Mouse (Mus musculus): ENCODE measurements around the gene Ndufs1. TPM values are rescaled to one million over a fixed set of nuclear protein-coding genes. Genes with fewer than 3 reads are reported as not detected.
"Not testable (repeated sequence)": the region's sequence is repeated elsewhere in the genome, so short reads cannot be mapped to it uniquely, and the experiment has no call there.

The Ndufs1 gene
- polyA plus RNA-seq, 1 experiment: 58.8 TPM

- Histone ChIP-seq H3K79me2 (ENCODE audit: control insufficient read depth, insufficient read depth) (no peaks in the 10 kb centered on the region), H3ac (ENCODE audit: control insufficient read depth, insufficient read length) (no peak overlapping the region), H3K27me3 (ENCODE audit: control insufficient read depth, insufficient read depth, insufficient read length) (no peaks in the 10 kb centered on the region), H3K36me3 (ENCODE audit: control insufficient read depth, insufficient read depth) (no peaks in the 10 kb centered on the region), H3K4me2 (ENCODE audit: low read depth) (peak overlapping the region; percentile 45), H3K4me3 (no peak overlapping the region)
- TF ChIP-seq MYOG (IDR thresholded peaks at IDR 0.05; ENCODE audit: control insufficient read depth in 1 of 3, insufficient read depth in 1 of 3, insufficient read length in 2 of 3, low read depth in 2 of 3) (peak in 1 of 3 experiments; percentile 23), MYOD1 (IDR thresholded peaks at IDR 0.05; ENCODE audit: control insufficient read depth in 1 of 3, insufficient read length in 2 of 3, low read depth in 2 of 3) (peak; percentile 71 to 86 (median 86)), POLR2AphosphoS2 (IDR thresholded peaks at IDR 0.05; ENCODE audit: insufficient read length, low read depth) (no peak), TCF12 (IDR thresholded peaks at IDR 0.05; ENCODE audit: insufficient read depth, poor library complexity, severe bottlenecking) (peak; percentile 62)
Measured at GRCm38 (mm10) chr1:63199387-63199786, 22.8 kb upstream of the Ndufs1 start.

- no peaks in the 10 kb centered on the region for H3K36me3 ChIP-seq (ENCODE audit: control insufficient read depth, insufficient read depth)
- H3K27me3 ChIP-seq (ENCODE audit: control insufficient read depth, insufficient read depth, insufficient read length): no peaks in the 10 kb centered on the region
- H3ac ChIP-seq (ENCODE audit: control insufficient read depth, insufficient read length): no peak overlapping the region
- H3K4me3 ChIP-seq: no peak overlapping the region
- TF ChIP-seq TCF3 (IDR thresholded peaks at IDR 0.05; ENCODE audit: insufficient read length, low read depth) (no peak), SRF (IDR thresholded peaks at IDR 0.05; ENCODE audit: control insufficient read depth, insufficient read length, low read depth) (no peak), POLR2A (IDR thresholded peaks at IDR 0.05; ENCODE audit: insufficient read length, low read depth) (no peak), E2F4 (IDR thresholded peaks at IDR 0.05; ENCODE audit: insufficient read depth) (no peak), MAX (IDR thresholded peaks at IDR 0.05; ENCODE audit: low read depth) (no peak), MYOD1 (IDR thresholded peaks at IDR 0.05; ENCODE audit: control insufficient read depth in 1 of 3, insufficient read length in 2 of 3, low read depth in 2 of 3) (no peak), MYOG (IDR thresholded peaks at IDR 0.05; ENCODE audit: control insufficient read depth in 1 of 3, insufficient read depth in 1 of 3, insufficient read length in 2 of 3, low read depth in 2 of 3) (no peak), CEBPB (IDR thresholded peaks at IDR 0.05; ENCODE audit: insufficient read depth, poor library complexity, severe bottlenecking) (no peak), TCF12 (IDR thresholded peaks at IDR 0.05; ENCODE audit: insufficient read depth, poor library complexity, severe bottlenecking) (no peak), POLR2AphosphoS2 (IDR thresholded peaks at IDR 0.05; ENCODE audit: insufficient read length, low read depth) (no peak), REST (IDR thresholded peaks at IDR 0.05; ENCODE audit: insufficient read depth, insufficient read length) (no peak), USF1 (IDR thresholded peaks at IDR 0.05; ENCODE audit: low read depth) (no peak)
- no peaks in the 10 kb centered on the region for H3K79me2 ChIP-seq (ENCODE audit: control insufficient read depth, insufficient read depth)
- no peak overlapping the region for H3K4me2 ChIP-seq (ENCODE audit: low read depth)
Measured at GRCm38 (mm10) chr1:63195848-63196512, 19.3 kb upstream of the Ndufs1 start.

- no peaks in the 10 kb centered on the region for H3K36me3 ChIP-seq (ENCODE audit: control insufficient read depth, insufficient read depth)
- no peak overlapping the region for H3ac ChIP-seq (ENCODE audit: control insufficient read depth, insufficient read length)
- H3K4me2 ChIP-seq (ENCODE audit: low read depth): no peak overlapping the region
- no peak overlapping the region for H3K4me3 ChIP-seq
- no peaks in the 10 kb centered on the region for H3K27me3 ChIP-seq (ENCODE audit: control insufficient read depth, insufficient read depth, insufficient read length)
- no peaks in the 10 kb centered on the region for H3K79me2 ChIP-seq (ENCODE audit: control insufficient read depth, insufficient read depth)
- no peak for TF ChIP-seq SRF (IDR thresholded peaks at IDR 0.05; ENCODE audit: control insufficient read depth, insufficient read length, low read depth)
Measured at GRCm38 (mm10) chr1:63192306-63193065, 15.9 kb upstream of the Ndufs1 start.

GRCm38 (mm10) chr1:63190851-63191250 is 14.2 kb upstream of the Ndufs1 start:
- H3K4me3 ChIP-seq: no peak overlapping the region
- TF ChIP-seq CEBPB (IDR thresholded peaks at IDR 0.05; ENCODE audit: insufficient read depth, poor library complexity, severe bottlenecking) (no peak), POLR2A (IDR thresholded peaks at IDR 0.05; ENCODE audit: insufficient read length, low read depth) (no peak), E2F4 (IDR thresholded peaks at IDR 0.05; ENCODE audit: insufficient read depth) (no peak), MYOG (IDR thresholded peaks at IDR 0.05; ENCODE audit: control insufficient read depth in 1 of 3, insufficient read depth in 1 of 3, insufficient read length in 2 of 3, low read depth in 2 of 3) (peak in 2 of 3 experiments; percentile 48 to 81), POLR2AphosphoS2 (IDR thresholded peaks at IDR 0.05; ENCODE audit: insufficient read length, low read depth) (no peak), TCF12 (IDR thresholded peaks at IDR 0.05; ENCODE audit: insufficient read depth, poor library complexity, severe bottlenecking) (peak; percentile 43), USF1 (IDR thresholded peaks at IDR 0.05; ENCODE audit: low read depth) (no peak), MYOD1 (IDR thresholded peaks at IDR 0.05; ENCODE audit: control insufficient read depth in 1 of 3, insufficient read length in 2 of 3, low read depth in 2 of 3) (peak in 2 of 3 experiments; percentile 24 to 44)
- no peaks in the 10 kb centered on the region for H3K36me3 ChIP-seq (ENCODE audit: control insufficient read depth, insufficient read depth)
- H3K27me3 ChIP-seq (ENCODE audit: control insufficient read depth, insufficient read depth, insufficient read length): no peaks in the 10 kb centered on the region
- no peaks in the 10 kb centered on the region for H3K79me2 ChIP-seq (ENCODE audit: control insufficient read depth, insufficient read depth)
- H3K4me2 ChIP-seq (ENCODE audit: low read depth): peak overlapping the region; percentile 3
- no peak overlapping the region for H3ac ChIP-seq (ENCODE audit: control insufficient read depth, insufficient read length)

GRCm38 (mm10) chr1:63188536-63188935 is 11.9 kb upstream of the Ndufs1 start:
- Histone ChIP-seq H3K27me3 (ENCODE audit: control insufficient read depth, insufficient read depth, insufficient read length) (no peaks in the 10 kb centered on the region), H3K79me2 (ENCODE audit: control insufficient read depth, insufficient read depth) (no peaks in the 10 kb centered on the region), H3K36me3 (ENCODE audit: control insufficient read depth, insufficient read depth) (no peaks in the 10 kb centered on the region), H3K4me2 (ENCODE audit: low read depth) (no peak overlapping the region), H3ac (ENCODE audit: control insufficient read depth, insufficient read length) (no peak overlapping the region), H3K4me3 (no peak overlapping the region)
- TF ChIP-seq USF1 (IDR thresholded peaks at IDR 0.05; ENCODE audit: low read depth) (no peak), POLR2A (IDR thresholded peaks at IDR 0.05; ENCODE audit: insufficient read length, low read depth) (no peak), MYOD1 (IDR thresholded peaks at IDR 0.05; ENCODE audit: control insufficient read depth in 1 of 3, insufficient read length in 2 of 3, low read depth in 2 of 3) (no peak), REST (IDR thresholded peaks at IDR 0.05; ENCODE audit: insufficient read depth, insufficient read length) (no peak), SRF (IDR thresholded peaks at IDR 0.05; ENCODE audit: control insufficient read depth, insufficient read length, low read depth) (no peak), CEBPB (IDR thresholded peaks at IDR 0.05; ENCODE audit: insufficient read depth, poor library complexity, severe bottlenecking) (no peak), MAX (IDR thresholded peaks at IDR 0.05; ENCODE audit: low read depth) (no peak), TCF12 (IDR thresholded peaks at IDR 0.05; ENCODE audit: insufficient read depth, poor library complexity, severe bottlenecking) (no peak), POLR2AphosphoS2 (IDR thresholded peaks at IDR 0.05; ENCODE audit: insufficient read length, low read depth) (no peak), TCF3 (IDR thresholded peaks at IDR 0.05; ENCODE audit: insufficient read length, low read depth) (no peak), E2F4 (IDR thresholded peaks at IDR 0.05; ENCODE audit: insufficient read depth) (no peak), MYOG (IDR thresholded peaks at IDR 0.05; ENCODE audit: control insufficient read depth in 1 of 3, insufficient read depth in 1 of 3, insufficient read length in 2 of 3, low read depth in 2 of 3) (no peak)

GRCm38 (mm10) chr1:63185430-63185829 is 8.8 kb upstream of the Ndufs1 start:
- H3K36me3 ChIP-seq (ENCODE audit: control insufficient read depth, insufficient read depth): not testable (repeated sequence)

More at GRCm38 (mm10) chr1:63185430-63185829, 8.8 kb upstream of the Ndufs1 start:
- H3ac ChIP-seq (ENCODE audit: control insufficient read depth, insufficient read length); H3K27me3 ChIP-seq (ENCODE audit: control insufficient read depth, insufficient read depth, insufficient read length); H3K79me2 ChIP-seq (ENCODE audit: control insufficient read depth, insufficient read depth); H3K4me2 ChIP-seq (ENCODE audit: low read depth); H3K4me3 ChIP-seq: not testable (repeated sequence)

All from myocyte (in vitro differentiated cells).